Mouse (Mus musculus) hindbrain, embryonic 10.5 days (tissue): ENCODE results near the gene Selenon. TPM values are rescaled to one million over a fixed set of nuclear protein-coding genes. Genes with fewer than 3 reads are reported as not detected.
"Not testable (repeated sequence)": the region's sequence is repeated elsewhere in the genome, so short reads cannot be mapped to it uniquely, and the experiment has no call there.

ENCODE experiments used
- DNase-seq: peaks from one replicate; pipeline ENCODE4 v3.0.0-alpha.2; 2017; ENCODE audit warnings: low spot score
- H3K27ac ChIP-seq: fragments of 300-500 bp; sonication (generic); 2 replicates; pipeline ENCODE4 v1.5.1; 2016; ENCODE audit warnings: mild to moderate bottlenecking, moderate library complexity
- H3K27me3 ChIP-seq: fragments of 300-500 bp; sonication (generic); 2 replicates; pipeline ENCODE4 v1.6.1; 2016; ENCODE audit warnings: mild to moderate bottlenecking; ENCODE audit not compliant: poor library complexity, insufficient read depth, severe bottlenecking
- H3K36me3 ChIP-seq: fragments of 300-500 bp; sonication (generic); 2 replicates; pipeline ENCODE4 v1.6.1; 2016; ENCODE audit warnings: mild to moderate bottlenecking, moderate library complexity
- H3K4me1 ChIP-seq: fragments of 300-500 bp; sonication (generic); replicated peaks from 2 replicates; pipeline ENCODE4 v1.6.1; 2016; ENCODE audit warnings: mild to moderate bottlenecking
- H3K4me3 ChIP-seq: fragments of 300-500 bp; sonication (generic); 2 replicates; pipeline ENCODE4 v1.5.1; 2016; ENCODE audit warnings: mild to moderate bottlenecking, moderate library complexity
- H3K9me3 ChIP-seq: fragments of 300-500 bp; sonication (generic); 2 replicates; pipeline ENCODE4 v1.6.1; 2016; ENCODE audit warnings: mild to moderate bottlenecking, moderate library complexity
- WGBS: fragments of 180-500 bp; shearing (Covaris S2); methylation state at CpG from one replicate; pipeline ENCODE4 v1.1.7; 2016; 5-methylcytosine and 5-hydroxymethylcytosine counted together
- polyA plus RNA-seq: library from polyadenylated mRNA; unstranded; fragments of >200 nt; fragmentation: Nextera tagmentation; extraction: Ambion mirVana; gene quantifications from 2 replicates; pipeline ENCODE4 v1.2.1, GENCODE M21; 2016

Selenon gene
- polyA plus RNA-seq, 1 experiment from 2014 or later = 8.6 TPM

DNA sequence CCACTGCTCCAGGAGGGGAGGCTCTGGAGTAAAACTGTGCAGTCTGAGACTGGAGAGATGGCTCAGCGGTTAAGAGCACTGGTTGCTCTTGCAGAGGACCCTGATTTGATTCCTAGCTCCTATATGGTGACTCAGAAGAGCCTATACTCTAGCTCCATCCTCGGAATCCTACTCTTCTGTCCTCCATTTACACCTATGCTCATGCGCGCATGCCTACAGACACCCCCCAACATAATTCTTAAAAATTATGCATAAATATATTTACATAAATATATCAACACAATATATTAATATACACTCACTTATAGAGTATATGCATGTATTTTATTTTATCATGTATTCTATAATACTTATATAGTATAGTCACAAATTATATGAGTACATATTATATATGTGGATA is 41.6 kb downstream of the Selenon start:
- H3K27me3 ChIP-seq = no peaks in the 10 kb centered on the region
- no peak overlapping the region for H3K4me3 ChIP-seq
- no peak for DNase-seq
- peaks cover 38% of the 10 kb centered on the region for H3K4me1 ChIP-seq
- H3K27ac ChIP-seq = no peak overlapping the region; the same call in 1 of the 2 replicates
- H3K9me3 ChIP-seq = no peaks in the 10 kb centered on the region
- WGBS = 77% methylated on average over 4 of the region's 4 CpGs
- H3K36me3 ChIP-seq = peaks cover 11% of the 10 kb centered on the region

DNA sequence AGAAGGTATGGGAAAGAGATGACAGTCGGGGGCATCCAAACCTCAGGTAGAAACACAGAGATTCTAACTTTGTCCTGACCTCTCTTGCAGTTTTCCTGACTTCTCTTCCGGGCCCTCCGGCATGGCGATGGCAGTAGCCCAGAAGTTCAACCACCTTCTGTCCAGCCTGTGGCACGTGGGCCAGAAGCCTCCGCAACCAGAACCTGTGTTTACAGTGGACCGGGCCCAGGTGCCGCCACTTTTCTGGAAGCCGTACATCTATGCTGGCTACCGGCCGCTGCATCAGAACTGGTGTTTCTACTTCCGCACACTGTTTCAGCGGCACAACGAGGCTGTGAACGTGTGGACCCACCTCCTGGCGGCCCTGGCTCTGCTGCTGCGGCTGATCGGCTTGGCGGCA is 45.3 kb downstream of the Selenon start:
- DNase-seq = no peak
- Histone ChIP-seq H3K9me3 (no peaks in the 10 kb centered on the region), H3K27ac (no peak overlapping the region), H3K36me3 (peaks cover 4% of the 10 kb centered on the region; the same call in 1 of the 2 replicates), H3K27me3 (no peaks in the 10 kb centered on the region), H3K4me3 (no peak overlapping the region), H3K4me1 (peaks cover 18% of the 10 kb centered on the region)
- 91% methylated on average over 19 of the region's 19 CpGs for WGBS

DNA sequence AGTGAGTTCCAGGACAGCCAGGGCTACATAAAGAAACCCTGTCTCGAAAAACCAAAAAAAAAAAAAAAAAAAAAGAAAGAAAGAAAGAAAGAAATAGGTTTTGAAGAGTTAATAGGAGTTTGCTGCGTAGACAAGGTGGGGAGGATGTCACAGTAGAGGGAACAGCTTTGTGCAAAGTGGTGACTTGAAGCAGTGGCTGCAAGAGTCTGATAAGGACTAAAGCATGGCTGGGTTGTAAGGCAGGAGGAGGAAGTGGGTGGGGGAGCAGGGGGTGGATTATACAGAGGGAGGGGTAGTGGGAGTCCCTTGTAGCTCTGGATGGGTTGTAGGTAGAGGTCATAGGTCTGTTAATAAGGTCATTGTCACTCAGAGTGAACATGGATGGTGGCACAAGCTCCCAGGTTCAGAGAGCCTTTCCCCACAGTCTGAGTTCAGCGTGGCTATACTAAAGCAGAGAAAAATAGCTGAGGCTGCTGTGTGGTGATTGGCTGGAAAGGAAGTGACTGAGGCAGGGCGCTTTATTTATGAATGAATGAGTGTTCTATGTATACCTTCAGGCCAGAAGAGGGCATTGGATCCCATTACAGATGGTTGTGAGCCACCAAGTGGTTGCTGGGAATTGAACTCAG is 45.9 kb downstream of the Selenon start:
- Histone ChIP-seq H3K36me3 (peaks cover 4% of the 10 kb centered on the region; the same call in 1 of the 2 replicates), H3K27ac (peak overlapping the region; percentile 40; the same call in 1 of the 2 replicates), H3K9me3 (no peaks in the 10 kb centered on the region), H3K4me1 (peaks cover 12% of the 10 kb centered on the region), H3K27me3 (no peaks in the 10 kb centered on the region), H3K4me3 (no peak overlapping the region)
- no peak for DNase-seq
- WGBS = 80% methylated on average over 3 of the region's 4 CpGs

DNA sequence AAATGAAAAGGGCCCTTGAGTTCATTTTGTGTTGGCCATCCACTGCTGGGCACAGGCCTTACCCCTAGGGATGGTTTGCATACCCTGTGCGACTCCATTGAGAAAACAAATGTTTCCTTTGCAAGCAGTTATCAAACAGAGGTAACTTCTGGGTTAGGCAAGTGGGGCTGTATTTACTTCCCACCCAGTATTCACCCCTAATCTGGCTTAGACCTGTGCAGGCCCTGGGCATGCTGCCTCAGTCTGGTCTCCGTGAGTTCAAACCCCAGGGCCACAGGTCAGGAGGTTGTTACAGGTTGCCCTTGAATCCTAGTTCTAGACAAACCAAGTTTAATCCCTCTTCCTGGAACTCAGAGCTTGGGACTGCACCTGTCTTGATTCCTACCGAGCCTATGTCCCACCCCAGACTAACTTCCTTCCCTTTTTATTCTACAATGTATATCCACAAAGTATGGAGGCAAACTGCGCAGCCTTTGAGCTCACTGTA is 46.6 kb downstream of the Selenon start:
- Histone ChIP-seq H3K27ac (no peak overlapping the region), H3K4me3 (no peak overlapping the region), H3K27me3 (no peaks in the 10 kb centered on the region), H3K4me1 (0 out of 2 replicates have a peak, but pooled peaks cover 6% of the 10 kb centered on the region), H3K36me3 (peaks cover 4% of the 10 kb centered on the region; the same call in 1 of the 2 replicates), H3K9me3 (no peaks in the 10 kb centered on the region)
- 89% methylated on average over 4 of the region's 4 CpGs for WGBS
- no peak for DNase-seq

DNA sequence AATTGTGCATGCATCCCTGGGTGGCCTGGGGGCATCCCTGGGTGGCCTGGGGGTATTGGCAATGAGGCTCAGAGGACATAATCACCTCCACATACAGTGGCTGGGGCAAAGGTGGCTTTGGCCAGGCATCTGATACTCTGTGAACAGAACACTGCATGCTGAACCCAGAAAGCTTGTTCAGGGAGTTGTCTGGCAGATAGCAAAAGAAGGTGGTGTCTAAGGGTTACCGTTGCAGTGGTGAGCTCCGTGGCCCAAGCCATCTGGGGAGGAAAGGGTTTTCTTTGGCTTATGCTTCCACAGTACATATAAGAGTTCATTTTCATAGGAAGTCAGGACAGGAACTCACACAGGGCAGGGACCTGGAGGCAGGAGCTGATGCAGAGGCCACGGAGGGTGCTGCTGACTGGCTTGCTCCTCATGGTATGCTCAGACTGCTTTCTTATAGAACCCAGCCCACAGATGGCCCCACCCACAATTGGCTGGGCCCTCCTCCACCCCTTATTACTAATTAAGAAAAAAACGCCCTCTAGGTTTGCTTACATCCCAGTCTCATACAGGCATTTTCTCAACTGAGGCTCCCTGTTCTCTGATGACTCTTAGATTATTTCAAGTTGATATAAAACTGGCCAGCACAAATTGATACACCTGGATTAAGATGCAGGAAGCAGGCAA is 48.1 kb downstream of the Selenon start:
- no peak for DNase-seq
- H3K36me3 ChIP-seq = peaks cover 4% of the 10 kb centered on the region; the same call in 1 of the 2 replicates
- 78% methylated on average over 4 of the region's 4 CpGs for WGBS

DNA sequence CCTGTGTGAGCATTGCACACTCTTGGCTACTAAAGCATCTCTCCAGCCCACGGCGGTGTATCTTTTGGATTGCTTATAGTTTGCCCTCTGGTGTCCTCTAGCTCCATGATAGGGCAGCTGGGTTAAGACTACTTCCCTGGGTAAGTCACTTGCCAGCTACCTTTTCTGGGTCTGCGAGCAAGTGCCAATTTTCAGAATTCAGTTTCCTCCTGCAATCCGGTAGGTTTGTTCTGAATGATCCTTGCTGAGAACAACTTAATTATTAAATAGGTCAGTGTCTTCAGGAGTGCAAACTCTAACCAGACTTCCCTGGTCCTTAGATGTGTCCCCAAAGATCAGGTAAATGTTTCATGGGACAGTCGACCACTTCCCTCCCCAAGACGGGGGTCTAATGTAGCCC is 50.9 kb downstream of the Selenon start:
- DNase-seq = no peak
- Histone ChIP-seq H3K4me1 (peaks cover 17% of the 10 kb centered on the region), H3K4me3 (no peak overlapping the region), H3K27me3 (peaks cover 21% of the 10 kb centered on the region), H3K36me3 (no peaks in the 10 kb centered on the region), H3K27ac (no peak overlapping the region), H3K9me3 (no peaks in the 10 kb centered on the region; the same call in 1 of the 2 replicates)
- 94% methylated on average over 6 of the region's 6 CpGs for WGBS

More for the DNA sequence above, 48.1 kb downstream of the Selenon start:
- 0 out of 2 replicates have a peak, but pooled peaks cover under 1% of the 10 kb centered on the region for H3K27me3 ChIP-seq
- no peak overlapping the region for H3K27ac ChIP-seq
- 0 out of 2 replicates have a peak, but pooled peaks cover 4% of the 10 kb centered on the region for H3K4me1 ChIP-seq
- no peak overlapping the region for H3K4me3 ChIP-seq
- H3K9me3 ChIP-seq = no peaks in the 10 kb centered on the region; the same call in 1 of the 2 replicates

DNA sequence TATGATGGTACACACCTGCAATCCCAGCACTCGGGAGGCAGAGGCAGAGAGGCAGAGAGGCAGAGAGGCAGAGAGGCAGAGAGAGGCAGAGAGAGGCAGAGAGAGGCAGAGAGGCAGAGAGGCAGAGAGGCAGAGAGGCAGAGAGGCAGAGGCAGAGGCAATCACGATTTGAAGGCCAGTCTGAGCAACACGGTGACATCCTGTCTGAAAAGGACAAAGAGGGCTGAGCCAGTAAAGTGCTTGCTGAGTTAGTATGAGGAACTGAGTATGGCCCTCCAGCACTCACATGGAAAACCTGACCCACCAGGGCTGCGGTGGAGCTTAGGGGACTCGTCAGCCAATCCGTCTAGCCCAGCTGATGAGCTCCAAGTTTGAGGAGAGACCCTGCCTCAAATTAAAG is 53.0 kb downstream of the Selenon start:
- H3K27me3 ChIP-seq = peaks cover 29% of the 10 kb centered on the region
- not testable (repeated sequence) for H3K4me3 ChIP-seq, H3K9me3 ChIP-seq, H3K27ac ChIP-seq, H3K36me3 ChIP-seq, DNase-seq
- H3K4me1 ChIP-seq = peaks cover 32% of the 10 kb centered on the region
- WGBS = 88% methylated on average over 6 of the region's 6 CpGs

- Histone ChIP-seq H3K27me3 (peaks cover 29% of the 10 kb centered on the region), H3K27ac (no peak overlapping the region), H3K36me3 (no peaks in the 10 kb centered on the region), H3K4me3 (no peak overlapping the region), H3K4me1 (peaks cover 32% of the 10 kb centered on the region), H3K9me3 (no peaks in the 10 kb centered on the region; the same call in 1 of the 2 replicates)
- DNase-seq = no peak
- 77% methylated on average over 12 of the region's 12 CpGs for WGBS
These were observed 53.8 kb downstream of the Selenon start for GRCm38 (mm10) chr4:134497986-134498731.

DNA sequence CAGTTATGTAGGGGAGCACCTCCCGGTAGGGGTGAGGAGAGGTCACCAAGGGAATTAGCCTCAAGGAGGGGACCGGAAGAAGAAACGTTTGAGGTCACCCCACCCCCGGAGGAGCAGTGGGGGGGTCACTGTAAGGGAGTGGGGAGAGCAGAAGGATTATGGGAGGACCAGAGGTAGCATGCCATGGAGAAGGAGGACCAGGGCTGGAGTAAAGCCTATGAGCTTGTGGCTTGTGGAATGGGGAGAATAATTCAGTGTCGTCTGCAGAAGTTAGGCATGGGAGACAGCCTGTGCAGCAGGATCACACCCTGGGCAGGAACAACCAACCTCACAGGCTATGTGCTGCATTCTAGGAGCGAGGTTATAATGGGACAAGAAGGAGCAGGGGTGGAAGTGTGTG is 54.7 kb downstream of the Selenon start:
- Histone ChIP-seq H3K27ac (peak overlapping the region; percentile 83), H3K27me3 (peaks cover 29% of the 10 kb centered on the region), H3K4me3 (peak overlapping the region; percentile 61), H3K4me1 (peaks cover 33% of the 10 kb centered on the region), H3K9me3 (no peaks in the 10 kb centered on the region; the same call in 1 of the 2 replicates), H3K36me3 (no peaks in the 10 kb centered on the region)
- WGBS = 11% methylated on average over 6 of the region's 6 CpGs
- DNase-seq = no peak

GRCm38 (mm10) chr4:134496595-134497210 is 55.3 kb downstream of the Selenon start, which contains the start of gene Paqr7:
TSS of gene Paqr7 (plus strand) at chr4:134496697.
- H3K36me3 ChIP-seq = no peaks in the 10 kb centered on the region
- peaks cover 36% of the 10 kb centered on the region for H3K4me1 ChIP-seq
- DNase-seq = peak; percentile 60
- H3K9me3 ChIP-seq = no peaks in the 10 kb centered on the region; the same call in 1 of the 2 replicates
- 2% methylated on average over 35 of the region's 35 CpGs for WGBS
- peak within 1 kb of the TSS; percentile 83 for H3K27ac ChIP-seq
- peaks cover 29% of the 10 kb centered on the region for H3K27me3 ChIP-seq
- peak within 1 kb of the TSS; percentile 61 for H3K4me3 ChIP-seq

GRCm38 (mm10) chr4:134495546-134495923 is 56.4 kb downstream of the Selenon start:
- no peak for DNase-seq
- Histone ChIP-seq H3K9me3 (no peaks in the 10 kb centered on the region; the same call in 1 of the 2 replicates), H3K4me3 (no peak overlapping the region), H3K27me3 (peaks cover 29% of the 10 kb centered on the region), H3K36me3 (no peaks in the 10 kb centered on the region), H3K27ac (no peak overlapping the region), H3K4me1 (peaks cover 39% of the 10 kb centered on the region)
- 61% methylated on average over 5 of the region's 5 CpGs for WGBS
